Mouse (Mus musculus) c-Kit-positive CD71-negative TER-119-negative erythroid progenitor cells, embryonic 14.5 days (primary cell): ENCODE results near the gene Itgam.
"Not testable (repeated sequence)": the region's sequence is repeated elsewhere in the genome, so short reads cannot be mapped to it uniquely, and the experiment has no call there.

ENCODE experiments used
- DNase-seq: peaks from one replicate; pipeline ENCODE4 v3.0.0-alpha.2; 2013; ENCODE audit warnings: low read depth

The Itgam gene

GRCm38 (mm10) chr7:128062456-128062855 is at the start of gene Itgam, which contains the start of gene Gm49368:
TSS of gene Itgam (plus strand) at chr7:128062640.
TSS of gene Gm49368 (plus strand) at chr7:128062683.
- DNase-seq: no peak

GRCm38 (mm10) chr7:128013116-128013515 is 49.3 kb upstream of the Itgam start:
- DNase-seq: no peak

- DNase-seq: not testable (repeated sequence)
Observed at GRCm38 (mm10) chr7:128016134-128016533, 46.3 kb upstream of the Itgam start.

- DNase-seq: no peak
Observed at GRCm38 (mm10) chr7:128016650-128017049, 45.8 kb upstream of the Itgam start.

GRCm38 (mm10) chr7:128018275-128018674 is 44.2 kb upstream of the Itgam start:
- no peak for DNase-seq

- DNase-seq: no peak
Observed at GRCm38 (mm10) chr7:128019187-128019586, 43.3 kb upstream of the Itgam start.

GRCm38 (mm10) chr7:128022974-128023373 is 39.5 kb upstream of the Itgam start:
- no peak for DNase-seq

GRCm38 (mm10) chr7:128023565-128023964 is 38.9 kb upstream of the Itgam start:
- DNase-seq: no peak

GRCm38 (mm10) chr7:128024364-128024763 is 38.1 kb upstream of the Itgam start:
- DNase-seq: no peak

- no peak for DNase-seq
Observed at GRCm38 (mm10) chr7:128024932-128025331, 37.5 kb upstream of the Itgam start.

- DNase-seq: no peak
Observed at GRCm38 (mm10) chr7:128025381-128025780, 37.1 kb upstream of the Itgam start.

GRCm38 (mm10) chr7:128031403-128031976 is 30.9 kb upstream of the Itgam start:
- no peak for DNase-seq

- no peak for DNase-seq
Observed at GRCm38 (mm10) chr7:128032290-128032988, 30.0 kb upstream of the Itgam start.

- DNase-seq: no peak
Observed at GRCm38 (mm10) chr7:128032989-128033293, 29.5 kb upstream of the Itgam start.

GRCm38 (mm10) chr7:128033616-128034015 is 28.8 kb upstream of the Itgam start:
- no peak for DNase-seq

- not testable (repeated sequence) for DNase-seq
Observed at GRCm38 (mm10) chr7:128042161-128042820, 20.1 kb upstream of the Itgam start.

- DNase-seq: no peak
Observed at GRCm38 (mm10) chr7:128044142-128044785, 18.2 kb upstream of the Itgam start.

- DNase-seq: no peak
Observed at GRCm38 (mm10) chr7:128045640-128046039, 16.8 kb upstream of the Itgam start.

- DNase-seq: peak; percentile 48
Observed at GRCm38 (mm10) chr7:128048819-128049218, 13.6 kb upstream of the Itgam start.

- no peak for DNase-seq
Observed at GRCm38 (mm10) chr7:128049254-128049653, 13.2 kb upstream of the Itgam start.

GRCm38 (mm10) chr7:128050739-128051138 is 11.7 kb upstream of the Itgam start:
- peak; percentile 44 for DNase-seq

- no peak for DNase-seq
Observed at GRCm38 (mm10) chr7:128053061-128053460, 9.4 kb upstream of the Itgam start.

- DNase-seq: no peak
Observed at GRCm38 (mm10) chr7:128056917-128057444, 5.5 kb upstream of the Itgam start.
